Mouse (Mus musculus) ES-Bruce4 (cell line): Measurements from ENCODE around the gene Alpk1.

Experiments
- CTCF ChIP-seq: IDR thresholded peaks from one replicate; pipeline ENCODE4 v1.8.1; 2011; ENCODE audit warnings: low read depth, low read length
- EP300 ChIP-seq: IDR thresholded peaks from 2 replicates; pipeline ENCODE4 v1.6.1; 2011; ENCODE audit warnings: low read depth, low read length; ENCODE audit not compliant: insufficient read depth
- POLR2A ChIP-seq: IDR thresholded peaks from one replicate; pipeline ENCODE4 v1.8.1; 2011; ENCODE audit warnings: low read length; ENCODE audit not compliant: insufficient read depth

- TF ChIP-seq EP300, result no peak
- TF ChIP-seq CTCF, result no peak
- TF ChIP-seq POLR2A, result no peak
Measured at GRCm38 (mm10) chr3:127745504-127745903, 34.8 kb downstream of the Alpk1 start.
